Mouse (Mus musculus) layer of hippocampus, postnatal 25 days (tissue): ENCODE measurements at regions not wholly inside any gene's neighbourhood (a gene's known extent, or its start where the extent isn't known, plus 50 kb on each side); places are given as distances from the start of the nearest gene placed in this dataset.
A peak's percentile ranks its signal among the peaks of the same experiment; 100 is the strongest.

Source experiments
- DNase-seq, 2 experiments: peaks; one replicate each; pipeline ENCODE4 v3.0.0; 2022; ENCODE audit warnings: mixed read lengths in 2 of 2, low spot score in 1 of 2; ENCODE audit errors: extremely low spot score in 1 of 2

GRCm38 (mm10) chr10:83958826-83959225, 236.2 kb downstream of the 1500009L16Rik start:
- DNase-seq: no peak

- no peak for DNase-seq
Observed at GRCm38 (mm10) chr10:83963232-83963760, 240.6 kb downstream of the 1500009L16Rik start.

GRCm38 (mm10) chr10:83963779-83964643, 241.3 kb downstream of the 1500009L16Rik start:
- no peak for DNase-seq

- DNase-seq: no peak
Observed at GRCm38 (mm10) chr10:83964838-83965237, 242.2 kb downstream of the 1500009L16Rik start.

GRCm38 (mm10) chr10:83970501-83970900, 247.8 kb downstream of the 1500009L16Rik start:
- DNase-seq: no peak

DNA sequence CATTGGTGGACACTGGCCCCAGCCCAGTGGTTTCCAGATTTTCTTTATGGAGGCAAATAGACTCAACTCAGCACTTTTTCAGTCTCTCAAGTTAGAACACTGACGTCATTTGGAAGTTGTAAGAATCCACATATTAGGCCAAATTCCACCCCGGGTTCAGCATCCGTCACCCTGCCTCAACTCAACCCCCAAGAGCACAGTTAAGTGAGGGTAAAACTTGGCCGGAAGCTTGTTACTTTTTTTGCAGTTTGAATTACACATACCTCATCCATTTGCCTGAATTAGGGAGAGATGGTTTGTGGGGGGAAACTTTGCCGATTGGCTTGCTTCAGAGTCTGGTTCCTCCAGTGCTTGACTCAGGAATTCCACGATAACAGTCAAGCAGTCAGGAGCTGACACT, 251.9 kb downstream of the 1500009L16Rik start:
- no peak for DNase-seq

DNA sequence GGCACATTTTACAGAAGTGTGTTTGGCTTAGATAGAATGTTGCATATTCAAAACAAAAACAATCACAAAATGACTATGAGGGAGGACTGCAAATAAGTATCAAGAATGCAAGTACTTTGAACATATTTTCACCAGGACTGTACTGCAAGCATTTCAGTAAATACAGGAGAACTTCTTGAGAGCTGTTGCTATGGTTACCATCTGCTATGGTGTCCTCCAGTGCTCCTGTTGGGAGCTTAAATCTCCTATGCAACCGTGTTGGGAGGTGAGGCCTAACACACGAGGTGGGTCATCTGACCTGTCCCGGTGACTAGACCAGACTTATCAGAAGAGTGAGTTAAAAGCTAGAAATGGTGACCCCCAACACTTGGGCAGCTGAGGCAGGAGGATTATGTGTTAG, 253.9 kb downstream of the 1500009L16Rik start:
- no peak for DNase-seq

- DNase-seq: no peak
Observed at GRCm38 (mm10) chr10:83979930-83980329, 257.3 kb downstream of the 1500009L16Rik start.

DNA sequence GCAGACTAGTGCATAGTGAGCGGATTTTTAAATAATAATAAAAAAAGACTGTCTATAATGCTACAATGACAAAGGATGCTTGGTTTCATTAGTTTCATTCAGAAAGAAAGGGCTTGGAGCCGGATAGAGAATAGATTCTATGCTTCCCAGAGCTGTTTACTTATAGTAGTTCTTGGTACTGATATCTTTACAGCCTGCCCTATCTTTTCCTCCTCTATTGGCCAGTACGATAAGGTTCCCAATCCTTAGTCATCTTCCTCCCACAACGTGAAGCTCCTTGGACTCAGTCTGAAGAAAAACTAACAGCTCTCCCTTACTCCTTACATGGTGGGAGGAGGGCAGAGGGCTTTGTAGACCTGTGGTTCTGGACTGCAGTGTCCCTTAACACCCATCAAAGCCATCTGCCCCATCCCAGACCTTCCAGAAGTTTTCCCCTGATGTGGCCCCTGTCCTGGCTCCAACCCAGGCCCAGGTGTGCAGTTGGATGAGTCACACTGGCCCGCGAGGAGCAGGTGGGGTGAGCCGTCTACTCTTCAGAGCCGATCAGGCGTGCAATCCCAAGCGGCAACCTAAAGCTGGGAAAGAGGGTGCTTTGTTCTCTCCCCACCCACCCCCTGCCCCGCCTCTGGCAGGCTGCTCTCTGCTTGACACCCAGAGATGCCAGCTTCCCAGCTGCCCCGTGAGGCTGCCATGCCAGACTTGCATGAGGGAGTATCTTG, 262.2 kb downstream of the 1500009L16Rik start:
- DNase-seq: no peak

GRCm38 (mm10) chr10:83992577-83993305, 270.1 kb downstream of the 1500009L16Rik start:
- no peak for DNase-seq

DNA sequence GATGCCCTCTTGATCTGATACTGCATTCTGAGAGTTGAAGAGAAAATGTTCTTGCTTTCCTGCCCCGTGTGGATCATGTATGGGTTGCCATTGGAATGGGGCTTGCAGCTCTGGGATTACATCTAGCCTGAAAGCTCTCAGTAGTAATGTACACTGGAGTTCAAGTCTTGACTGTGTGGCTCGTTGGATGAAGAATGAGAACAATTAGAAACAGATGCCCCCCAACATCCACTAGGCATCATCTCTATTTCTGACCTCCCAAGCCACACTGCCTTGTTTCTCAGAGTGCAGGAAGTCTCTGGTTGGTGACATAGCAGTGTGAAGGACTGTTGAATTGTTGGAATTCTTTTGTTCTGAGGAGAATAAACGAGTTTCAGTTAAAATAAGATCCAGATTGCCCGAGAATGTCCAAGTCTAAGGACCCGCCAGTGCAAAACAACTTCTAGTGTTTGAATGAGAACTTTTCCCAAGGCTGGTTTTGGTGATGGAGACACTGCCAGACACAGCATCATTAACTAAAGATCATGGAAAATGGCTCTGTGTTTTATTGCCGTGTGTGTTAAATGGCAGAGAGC, 272.4 kb downstream of the 1500009L16Rik start:
- DNase-seq: no peak

GRCm38 (mm10) chr10:83995913-83996312, 273.2 kb downstream of the 1500009L16Rik start:
- no peak for DNase-seq

GRCm38 (mm10) chr10:83996489-83996888, 273.8 kb downstream of the 1500009L16Rik start:
- DNase-seq: no peak

GRCm38 (mm10) chr10:84000436-84001208, 278.0 kb downstream of the 1500009L16Rik start:
- DNase-seq: no peak

- DNase-seq: no peak
Observed at GRCm38 (mm10) chr10:84002744-84003143, 280.1 kb downstream of the 1500009L16Rik start.

GRCm38 (mm10) chr10:84003601-84004149, 281.0 kb downstream of the 1500009L16Rik start:
- DNase-seq: no peak

GRCm38 (mm10) chr10:84008923-84009322, 286.3 kb downstream of the 1500009L16Rik start:
- no peak for DNase-seq

DNA sequence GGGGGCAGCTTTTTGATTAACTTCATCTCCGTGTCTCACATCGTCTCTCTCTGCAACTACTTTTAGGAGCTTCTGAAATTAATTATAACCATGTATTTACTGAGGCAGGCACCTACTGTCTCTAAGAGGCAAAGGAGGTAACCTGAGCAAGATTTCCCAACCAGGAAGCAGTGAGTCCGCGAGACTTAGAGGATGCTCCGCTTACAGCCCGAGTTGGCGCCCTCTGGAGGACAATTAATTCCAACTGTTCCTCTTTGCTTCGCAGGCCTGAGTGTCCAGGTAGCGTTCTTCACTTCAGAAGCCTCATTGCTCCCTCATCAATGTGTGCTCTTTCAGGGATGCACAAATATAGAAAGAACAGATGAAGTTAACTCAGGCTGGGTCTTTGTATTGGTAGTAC, 296.7 kb downstream of the 1500009L16Rik start:
- peak; percentile 38 to 73 for DNase-seq

DNA sequence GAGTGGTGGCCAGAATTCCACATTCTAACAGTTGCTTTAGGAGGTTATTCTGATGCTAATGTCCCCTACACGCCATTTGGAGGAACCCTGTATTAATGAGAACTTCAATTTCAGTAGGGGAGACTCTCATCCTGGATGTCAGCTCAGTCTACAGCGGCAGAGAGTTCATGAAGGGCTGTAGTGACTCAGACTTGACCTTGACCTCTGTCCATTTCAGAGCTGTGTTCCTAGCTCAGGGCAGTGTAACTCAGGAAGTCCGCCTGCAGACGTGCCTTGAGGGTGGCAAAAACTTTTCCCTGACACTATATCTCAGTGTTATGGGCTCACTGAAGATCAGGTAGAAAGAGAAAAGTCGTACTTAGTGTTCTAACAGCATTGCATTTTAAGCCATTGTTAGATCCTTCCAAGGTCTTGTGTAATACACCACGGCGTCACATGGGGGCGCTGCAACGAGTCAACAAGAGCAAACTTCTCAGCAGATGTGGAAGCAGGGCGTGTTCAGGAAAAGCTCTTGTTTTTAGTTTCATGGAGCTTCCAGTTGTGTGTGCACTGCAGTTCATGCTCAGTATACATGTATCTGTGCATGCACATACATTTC, 297.5 kb downstream of the 1500009L16Rik start:
- DNase-seq: peak; percentile 41 to 65
